Mouse (Mus musculus): ENCODE measurements at regions not wholly inside any gene's neighbourhood (a gene's known extent, or its start where the extent isn't known, plus 50 kb on each side); places are given as distances from the start of the nearest gene placed in this dataset.

DNA sequence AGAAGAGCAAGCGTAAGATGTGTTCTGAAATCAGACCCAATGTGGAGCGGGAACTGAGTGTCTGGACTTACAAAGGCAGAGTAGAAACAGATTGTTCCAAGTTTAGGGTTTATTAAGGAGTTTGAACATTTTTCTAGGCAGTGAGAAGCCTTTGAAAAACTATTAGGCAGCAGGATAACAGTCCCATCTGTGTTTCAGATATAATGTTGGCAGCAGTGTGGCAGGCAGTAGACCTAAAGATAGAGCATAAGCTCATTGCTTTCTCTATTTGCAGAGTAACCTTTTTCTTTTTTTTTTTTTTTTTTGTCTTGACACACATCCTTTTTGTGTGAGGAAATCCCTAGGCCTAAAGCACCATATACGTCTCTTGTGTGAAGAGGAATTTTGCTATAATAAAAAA is 429.6 kb downstream of the Plcl1 start:
- WGBS: 95% methylated on average over 3 of the region's 3 CpGs
- no peak for TF ChIP-seq POLR2A (IDR thresholded peaks at IDR 0.05; ENCODE audit: control insufficient read depth, extremely low read depth, insufficient read depth, low read length, poor library complexity)
- TF ChIP-seq CTCF (IDR thresholded peaks at IDR 0.05; ENCODE audit: borderline replicate concordance, control insufficient read depth, extremely low read depth, insufficient read depth, low read length, poor library complexity): no peak
- no peak for DNase-seq

DNA sequence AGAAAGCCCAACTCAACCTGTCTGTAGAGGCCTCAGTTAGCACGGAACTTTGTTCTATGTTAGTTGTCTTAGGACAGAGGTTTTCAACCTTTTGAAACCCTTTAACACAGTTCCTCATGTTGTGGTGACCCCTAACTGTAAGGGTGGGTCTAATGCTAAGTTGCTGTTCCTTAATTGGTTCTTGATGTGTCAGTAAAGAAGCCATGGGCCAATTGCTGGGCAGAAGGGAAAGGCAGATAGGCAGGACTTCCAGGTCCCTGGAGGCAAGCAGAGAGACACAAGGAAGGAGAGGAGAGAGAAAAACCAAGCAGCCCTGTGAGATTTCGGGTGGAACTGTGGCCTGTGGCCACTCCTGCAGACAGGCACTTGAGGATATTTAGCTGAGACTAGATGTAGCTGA is 431.0 kb downstream of the Plcl1 start:
- H3K36me3 ChIP-seq (ENCODE audit: control insufficient read depth, insufficient read depth, low read length): no peaks in the 10 kb centered on the region
- no peak for DNase-seq
- no peaks in the 10 kb centered on the region for H3K4me1 ChIP-seq (replicated peaks; ENCODE audit: control insufficient read depth, insufficient read depth, low read length)
- TF ChIP-seq CTCF (IDR thresholded peaks at IDR 0.05; ENCODE audit: borderline replicate concordance, control insufficient read depth, extremely low read depth, insufficient read depth, low read length, poor library complexity) (no peak), POLR2A (IDR thresholded peaks at IDR 0.05; ENCODE audit: control insufficient read depth, extremely low read depth, insufficient read depth, low read length, poor library complexity) (no peak)
- 88% methylated on average over 2 of the region's 2 CpGs for WGBS
- no peaks in the 10 kb centered on the region for H3K27me3 ChIP-seq (ENCODE audit: control insufficient read depth, insufficient read depth, low read length)
- no peak overlapping the region for H3K4me3 ChIP-seq (ENCODE audit: control insufficient read depth, insufficient read depth, low read length)
- no peak overlapping the region for H3K27ac ChIP-seq (ENCODE audit: control insufficient read depth, insufficient read depth, low read length)

More for the DNA sequence above, 429.6 kb downstream of the Plcl1 start:
- no peaks in the 10 kb centered on the region for H3K27me3 ChIP-seq (ENCODE audit: control insufficient read depth, insufficient read depth, low read length)
- no peaks in the 10 kb centered on the region for H3K4me1 ChIP-seq (replicated peaks; ENCODE audit: control insufficient read depth, insufficient read depth, low read length)
- H3K4me3 ChIP-seq (ENCODE audit: control insufficient read depth, insufficient read depth, low read length): no peak overlapping the region
- no peak overlapping the region for H3K27ac ChIP-seq (ENCODE audit: control insufficient read depth, insufficient read depth, low read length)
- H3K36me3 ChIP-seq (ENCODE audit: control insufficient read depth, insufficient read depth, low read length): no peaks in the 10 kb centered on the region

DNA sequence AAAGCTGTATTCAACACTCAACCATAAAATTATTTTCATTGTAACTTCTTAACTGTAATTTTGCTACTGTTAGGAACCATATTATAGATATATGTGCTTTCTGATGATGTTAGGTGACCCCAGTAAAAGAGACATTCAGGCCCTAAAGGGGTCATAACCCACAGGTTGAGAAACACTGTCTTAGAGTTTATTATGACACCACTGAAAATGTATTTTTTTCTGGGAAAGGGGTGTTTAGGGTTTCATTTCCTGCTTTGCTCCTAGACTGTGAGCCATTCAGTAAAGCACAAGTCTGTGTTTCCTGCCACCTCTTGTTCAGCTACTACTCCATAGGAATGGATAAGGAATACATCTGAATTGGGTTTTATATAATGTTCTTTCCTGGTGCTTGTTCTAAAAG is 431.6 kb downstream of the Plcl1 start:
- DNase-seq: no peak
- H3K36me3 ChIP-seq (ENCODE audit: control insufficient read depth, insufficient read depth, low read length): no peaks in the 10 kb centered on the region
- TF ChIP-seq POLR2A (IDR thresholded peaks at IDR 0.05; ENCODE audit: control insufficient read depth, extremely low read depth, insufficient read depth, low read length, poor library complexity): no peak
- TF ChIP-seq CTCF (IDR thresholded peaks at IDR 0.05; ENCODE audit: borderline replicate concordance, control insufficient read depth, extremely low read depth, insufficient read depth, low read length, poor library complexity): no peak
- no peaks in the 10 kb centered on the region for H3K4me1 ChIP-seq (replicated peaks; ENCODE audit: control insufficient read depth, insufficient read depth, low read length)
- no peaks in the 10 kb centered on the region for H3K27me3 ChIP-seq (ENCODE audit: control insufficient read depth, insufficient read depth, low read length)
- no peak overlapping the region for H3K27ac ChIP-seq (ENCODE audit: control insufficient read depth, insufficient read depth, low read length)
- no peak overlapping the region for H3K4me3 ChIP-seq (ENCODE audit: control insufficient read depth, insufficient read depth, low read length)

DNA sequence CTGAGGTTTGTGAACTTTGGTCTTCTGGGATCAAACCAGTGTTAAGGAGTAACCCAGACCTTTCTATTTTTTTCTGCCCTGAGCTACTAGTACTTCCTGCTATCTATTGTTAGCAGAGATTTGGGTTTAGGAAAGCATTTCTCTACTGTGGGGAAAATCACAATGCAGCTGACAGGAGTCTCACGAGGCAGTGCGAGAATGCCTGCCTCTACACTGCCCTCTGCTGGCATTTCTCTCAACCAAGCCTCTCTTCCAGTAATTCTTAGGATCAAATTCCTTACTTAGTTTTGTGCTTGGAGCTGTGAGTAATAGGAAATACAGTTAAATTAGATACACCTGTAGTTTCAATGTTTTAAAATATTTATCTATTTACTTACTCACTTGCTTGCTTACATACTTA is 432.4 kb downstream of the Plcl1 start:
- DNase-seq: peak; percentile 16
- Histone ChIP-seq H3K27me3 (ENCODE audit: control insufficient read depth, insufficient read depth, low read length) (no peaks in the 10 kb centered on the region), H3K27ac (ENCODE audit: control insufficient read depth, insufficient read depth, low read length) (no peak overlapping the region), H3K4me3 (ENCODE audit: control insufficient read depth, insufficient read depth, low read length) (no peak overlapping the region), H3K4me1 (replicated peaks; ENCODE audit: control insufficient read depth, insufficient read depth, low read length) (no peaks in the 10 kb centered on the region), H3K36me3 (ENCODE audit: control insufficient read depth, insufficient read depth, low read length) (no peaks in the 10 kb centered on the region)
- WGBS: 10% methylated on average over 2 of the region's 2 CpGs
- TF ChIP-seq POLR2A (IDR thresholded peaks at IDR 0.05; ENCODE audit: control insufficient read depth, extremely low read depth, insufficient read depth, low read length, poor library complexity) (no peak), CTCF (IDR thresholded peaks at IDR 0.05; ENCODE audit: borderline replicate concordance, control insufficient read depth, extremely low read depth, insufficient read depth, low read length, poor library complexity) (no peak)

DNA sequence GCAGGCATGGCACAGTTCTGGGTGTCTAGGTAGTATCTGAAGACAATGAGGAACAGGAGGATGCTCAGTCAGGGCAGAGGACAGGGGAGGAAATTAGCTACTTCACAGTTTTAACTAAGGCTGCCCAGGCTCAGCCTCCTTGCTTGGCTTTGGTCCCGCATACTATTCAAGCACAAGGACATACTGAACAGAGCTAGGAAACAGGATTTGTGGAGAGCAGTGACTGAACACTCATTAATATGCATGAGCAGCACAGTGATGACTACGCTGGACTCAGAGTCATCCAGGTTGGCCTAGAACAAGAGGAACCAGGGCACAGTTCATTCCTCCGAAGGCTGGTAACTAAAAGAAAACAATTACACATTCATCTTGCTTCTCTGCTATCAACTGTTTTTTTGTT is 443.1 kb downstream of the Plcl1 start:
- no peak for TF ChIP-seq CTCF (IDR thresholded peaks at IDR 0.05; ENCODE audit: borderline replicate concordance, control insufficient read depth, extremely low read depth, insufficient read depth, low read length, poor library complexity)
- TF ChIP-seq POLR2A (IDR thresholded peaks at IDR 0.05; ENCODE audit: control insufficient read depth, extremely low read depth, insufficient read depth, low read length, poor library complexity): no peak
- no peak for DNase-seq
- H3K4me1 ChIP-seq (replicated peaks; ENCODE audit: control insufficient read depth, insufficient read depth, low read length): no peaks in the 10 kb centered on the region
- no peak overlapping the region for H3K4me3 ChIP-seq (ENCODE audit: control insufficient read depth, insufficient read depth, low read length)
- 95% methylated on average over 3 of the region's 3 CpGs for WGBS
- no peaks in the 10 kb centered on the region for H3K27me3 ChIP-seq (ENCODE audit: control insufficient read depth, insufficient read depth, low read length)
- no peaks in the 10 kb centered on the region for H3K36me3 ChIP-seq (ENCODE audit: control insufficient read depth, insufficient read depth, low read length)
- H3K27ac ChIP-seq (ENCODE audit: control insufficient read depth, insufficient read depth, low read length): no peak overlapping the region

DNA sequence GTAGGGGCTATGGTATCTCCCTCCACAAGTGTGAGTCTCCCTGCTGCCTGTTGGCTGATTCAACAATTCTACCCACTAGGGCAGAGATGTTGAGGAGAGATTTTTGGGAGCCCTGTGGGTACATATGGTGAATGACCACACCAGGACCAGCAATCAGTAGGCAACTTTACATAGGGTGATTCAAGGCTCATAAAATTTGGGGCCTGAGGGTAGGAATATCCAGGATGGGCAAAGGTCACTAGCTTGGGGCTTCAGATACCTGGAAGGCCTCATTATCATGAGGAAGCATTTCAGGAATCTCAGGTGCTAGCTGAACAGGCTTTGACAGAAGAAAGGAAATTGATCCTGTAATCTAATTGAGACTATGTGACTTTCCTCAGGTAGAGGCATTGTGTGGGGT is 446.6 kb downstream of the Plcl1 start:
- Histone ChIP-seq H3K4me3 (ENCODE audit: control insufficient read depth, insufficient read depth, low read length) (no peak overlapping the region), H3K4me1 (replicated peaks; ENCODE audit: control insufficient read depth, insufficient read depth, low read length) (no peaks in the 10 kb centered on the region), H3K27ac (ENCODE audit: control insufficient read depth, insufficient read depth, low read length) (no peak overlapping the region), H3K27me3 (ENCODE audit: control insufficient read depth, insufficient read depth, low read length) (no peaks in the 10 kb centered on the region), H3K36me3 (ENCODE audit: control insufficient read depth, insufficient read depth, low read length) (no peaks in the 10 kb centered on the region)
- DNase-seq: no peak
- no peak for TF ChIP-seq POLR2A (IDR thresholded peaks at IDR 0.05; ENCODE audit: control insufficient read depth, extremely low read depth, insufficient read depth, low read length, poor library complexity)
- no peak for TF ChIP-seq CTCF (IDR thresholded peaks at IDR 0.05; ENCODE audit: borderline replicate concordance, control insufficient read depth, extremely low read depth, insufficient read depth, low read length, poor library complexity)

DNA sequence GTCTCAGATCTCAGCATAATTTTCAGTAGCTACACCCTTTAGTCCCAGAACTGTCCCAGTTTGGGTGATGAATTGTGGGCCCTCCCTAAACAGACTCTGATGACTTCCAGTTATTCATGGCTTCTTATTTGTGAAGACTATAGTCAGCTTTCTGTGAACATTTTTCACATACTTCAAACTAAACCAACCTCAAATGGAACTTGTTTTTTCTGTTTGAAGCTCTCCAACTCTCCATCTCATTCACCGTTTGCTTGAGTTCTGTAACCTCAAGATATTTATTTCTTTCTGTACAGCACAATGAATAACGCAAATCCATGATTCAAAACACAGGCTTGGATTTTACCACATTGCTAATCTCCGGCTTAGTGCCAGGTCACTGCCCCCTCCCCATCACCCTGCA is 453.4 kb downstream of the Plcl1 start:
- no peaks in the 10 kb centered on the region for H3K36me3 ChIP-seq (ENCODE audit: control insufficient read depth, insufficient read depth, low read length)
- H3K4me3 ChIP-seq (ENCODE audit: control insufficient read depth, insufficient read depth, low read length): no peak overlapping the region
- 90% methylated on average over 3 of the region's 3 CpGs for WGBS
- no peak for DNase-seq
- no peaks in the 10 kb centered on the region for H3K4me1 ChIP-seq (replicated peaks; ENCODE audit: control insufficient read depth, insufficient read depth, low read length)
- no peaks in the 10 kb centered on the region for H3K27me3 ChIP-seq (ENCODE audit: control insufficient read depth, insufficient read depth, low read length)
- H3K27ac ChIP-seq (ENCODE audit: control insufficient read depth, insufficient read depth, low read length): no peak overlapping the region
- no peak for TF ChIP-seq CTCF (IDR thresholded peaks at IDR 0.05; ENCODE audit: borderline replicate concordance, control insufficient read depth, extremely low read depth, insufficient read depth, low read length, poor library complexity)
- no peak for TF ChIP-seq POLR2A (IDR thresholded peaks at IDR 0.05; ENCODE audit: control insufficient read depth, extremely low read depth, insufficient read depth, low read length, poor library complexity)

Data from thymus, adult 2 months (tissue).